Mouse (Mus musculus) G1E-ER4 (cell line): ENCODE measurements around the gene Rap2a. TPM values are rescaled to one million over a fixed set of nuclear protein-coding genes. Genes with fewer than 3 reads are reported as not detected.

Source experiments
- GATA1 ChIP-seq: IDR thresholded peaks from one replicate; pipeline ENCODE4 v1.8.0; 2012; ENCODE audit warnings: low read length, inconsistent platforms
- polyA plus RNA-seq: library from polyadenylated mRNA; stranded (reverse); fragments of >175 nt; gene quantifications from 2 replicates; pipeline ENCODE4 v1.2.3, GENCODE M21; 2012

Rap2a gene
- polyA plus RNA-seq, 1 experiment, result 2.0 TPM

- no peak for TF ChIP-seq GATA1
Measured at GRCm38 (mm10) chr14:120480341-120480900, 2.2 kb downstream of the Rap2a start.

GRCm38 (mm10) chr14:120480927-120481326, 2.7 kb downstream of the Rap2a start:
- TF ChIP-seq GATA1, result no peak

DNA sequence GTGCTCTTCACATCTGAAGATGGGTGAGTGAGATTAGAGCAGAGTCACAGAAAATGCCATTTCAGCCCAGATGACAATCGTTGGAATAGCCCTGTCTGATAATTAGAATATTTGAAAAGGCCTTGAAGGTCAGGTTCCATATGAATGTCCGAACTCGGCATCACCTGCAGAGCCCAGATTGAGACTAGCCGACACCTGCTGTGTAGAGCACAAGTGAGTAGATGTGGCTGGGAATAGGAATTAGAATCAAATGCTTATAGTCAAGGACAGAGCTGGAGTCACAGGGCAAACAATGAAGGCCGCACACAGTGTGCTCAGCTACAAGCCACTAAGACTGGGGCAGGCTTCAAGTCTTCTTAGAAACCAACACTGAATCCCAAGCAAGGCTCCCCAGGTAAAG, 6.3 kb downstream of the Rap2a start:
- no peak for TF ChIP-seq GATA1

- no peak for TF ChIP-seq GATA1
Measured at GRCm38 (mm10) chr14:120496284-120496683, 18.0 kb downstream of the Rap2a start.

- TF ChIP-seq GATA1, result no peak
Measured at GRCm38 (mm10) chr14:120496827-120497226, 18.6 kb downstream of the Rap2a start.

DNA sequence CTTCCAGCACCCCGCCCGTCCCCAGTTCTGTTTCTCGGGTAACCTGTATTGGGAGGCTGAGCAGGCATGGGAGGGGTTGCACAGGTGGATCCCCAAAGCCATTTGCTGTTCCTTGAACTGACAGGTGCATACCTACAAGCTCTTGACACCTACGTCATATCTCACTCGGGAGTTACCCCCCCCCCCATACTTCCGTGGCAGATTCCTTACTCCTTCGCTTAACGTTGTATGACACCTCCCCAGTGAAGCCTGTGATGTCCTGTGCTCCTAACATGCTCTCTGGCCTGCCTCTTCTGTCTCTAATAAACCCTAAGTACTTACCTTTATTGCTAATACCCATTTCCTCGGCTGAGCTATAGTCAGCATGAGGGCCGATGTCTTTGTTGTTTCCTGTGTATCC, 20.9 kb downstream of the Rap2a start:
- no peak for TF ChIP-seq GATA1

DNA sequence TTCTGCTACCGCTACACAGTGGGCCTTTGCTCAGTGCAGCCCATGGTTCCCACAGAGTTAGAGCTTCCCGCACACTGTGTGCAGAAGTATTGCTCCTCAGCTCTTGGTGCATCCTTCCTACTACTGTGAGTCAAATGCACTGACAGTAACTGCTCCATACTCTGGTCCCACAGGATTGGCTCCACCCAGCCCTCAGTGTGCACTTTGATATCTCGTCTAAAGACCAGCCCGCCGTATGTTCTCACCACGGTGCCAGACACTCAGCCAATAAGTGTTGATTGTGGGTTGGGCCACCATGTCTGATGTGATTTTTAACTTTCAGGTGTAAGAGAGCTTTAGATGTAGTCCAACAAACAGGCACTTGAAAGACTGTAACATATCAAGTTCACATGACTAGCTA, 21.4 kb downstream of the Rap2a start:
- TF ChIP-seq GATA1, result no peak

GRCm38 (mm10) chr14:120500021-120500560, 21.8 kb downstream of the Rap2a start:
- TF ChIP-seq GATA1, result no peak

- no peak for TF ChIP-seq GATA1
Measured at GRCm38 (mm10) chr14:120500791-120501190, 22.5 kb downstream of the Rap2a start.

GRCm38 (mm10) chr14:120503641-120504040, 25.4 kb downstream of the Rap2a start:
- TF ChIP-seq GATA1, result no peak

DNA sequence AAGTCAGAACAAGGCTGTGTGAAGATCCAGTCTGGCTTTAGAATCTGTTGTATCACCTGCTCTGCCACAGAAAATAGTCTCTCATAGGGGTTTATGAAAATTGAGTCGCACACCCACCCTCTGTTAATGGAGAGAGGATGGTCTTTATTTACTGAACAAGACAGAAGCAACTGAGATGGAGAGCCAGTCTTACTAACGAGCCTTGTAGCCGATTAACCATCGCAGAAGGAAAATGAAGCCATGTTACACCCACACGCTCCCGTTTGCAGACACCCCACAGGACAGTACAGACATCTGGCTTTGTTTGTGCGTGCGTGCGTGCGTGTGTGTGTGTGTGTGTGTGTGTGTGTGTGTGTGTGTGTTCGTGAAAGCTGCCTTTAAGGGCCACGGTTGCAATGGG, 26.2 kb downstream of the Rap2a start:
- no peak for TF ChIP-seq GATA1

- no peak for TF ChIP-seq GATA1
Measured at GRCm38 (mm10) chr14:120504928-120505461, 26.8 kb downstream of the Rap2a start.

GRCm38 (mm10) chr14:120505918-120506317, 27.7 kb downstream of the Rap2a start:
- no peak for TF ChIP-seq GATA1

DNA sequence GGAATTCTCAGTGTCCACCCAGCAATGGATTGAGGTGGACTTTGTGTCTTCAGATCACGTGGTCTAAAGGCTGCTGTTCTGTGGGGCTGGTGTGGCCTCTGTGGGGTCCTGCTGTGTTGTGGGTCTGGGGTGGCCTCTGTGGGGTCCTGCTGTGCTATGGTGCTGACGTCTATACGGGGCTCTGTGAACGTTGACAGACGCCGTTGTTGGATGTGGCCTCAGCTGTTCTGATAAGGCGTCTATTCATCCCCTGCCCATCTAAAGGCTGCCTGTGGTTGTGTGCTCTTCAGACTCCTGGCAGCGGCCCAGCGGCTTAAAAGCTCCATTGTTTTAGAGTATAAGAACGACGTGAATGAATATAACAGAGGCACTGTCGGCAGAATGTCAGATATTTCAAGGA, 29.3 kb downstream of the Rap2a start:
- TF ChIP-seq GATA1, result no peak

DNA sequence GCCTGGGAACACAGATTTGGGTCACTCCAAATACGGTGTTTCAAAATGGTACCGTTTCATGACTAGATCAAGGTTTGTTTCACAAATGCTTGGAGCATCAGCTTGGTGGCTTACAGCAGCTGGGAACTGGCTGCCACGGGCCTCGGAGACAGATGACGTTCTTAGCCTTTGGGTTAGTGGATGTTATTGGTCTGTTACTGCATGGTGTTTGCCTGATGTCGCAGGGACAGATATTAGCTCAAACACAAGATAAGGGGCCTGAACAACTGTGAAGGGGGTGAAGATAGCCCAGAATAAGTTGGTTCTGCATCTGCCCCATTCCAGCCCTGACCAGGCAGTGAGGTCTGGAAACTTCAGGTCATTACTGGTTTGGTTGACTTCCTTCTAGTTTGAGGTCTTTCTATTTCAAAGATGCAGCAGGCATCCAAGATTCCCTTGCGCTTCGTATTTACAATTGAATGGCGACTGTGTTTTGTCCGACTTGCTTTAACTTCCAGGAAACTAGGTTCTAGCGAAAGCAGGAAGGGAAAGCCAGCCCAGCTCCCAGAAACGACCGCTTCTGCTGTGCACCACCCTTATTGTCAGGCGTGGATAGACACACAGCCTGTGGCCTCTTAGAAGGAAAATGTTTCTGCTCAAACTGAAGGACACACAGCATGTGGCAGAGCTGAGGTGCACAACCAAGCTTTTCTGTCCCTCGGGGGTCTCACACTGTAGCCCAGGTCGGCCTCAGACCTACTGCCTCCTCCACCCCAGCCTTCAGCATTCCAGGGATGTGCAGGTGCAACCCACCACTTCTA, 30.5 kb downstream of the Rap2a start:
- no peak for TF ChIP-seq GATA1

DNA sequence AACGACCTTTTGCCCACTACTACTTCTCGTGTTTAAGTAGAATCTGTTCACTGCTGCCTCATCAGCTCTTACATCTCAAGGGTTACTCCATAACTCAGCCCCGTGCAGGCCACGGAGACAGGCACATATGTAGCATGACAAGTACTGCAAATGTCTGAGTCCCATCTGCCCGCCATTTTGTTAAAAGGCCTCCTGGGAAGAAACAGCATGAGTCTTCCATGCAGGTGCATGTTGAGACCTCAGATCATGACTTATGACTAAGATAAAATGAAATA, 31.1 kb downstream of the Rap2a start:
- no peak for TF ChIP-seq GATA1

GRCm38 (mm10) chr14:120511821-120512220, 33.6 kb downstream of the Rap2a start:
- no peak for TF ChIP-seq GATA1
